Mouse (Mus musculus): ENCODE measurements at regions not wholly inside any gene's neighbourhood (a gene's known extent, or its start where the extent isn't known, plus 50 kb on each side); places are given as distances from the start of the nearest gene placed in this dataset.

- H3K9ac ChIP-seq = no peak overlapping the region
- no peaks in the 10 kb centered on the region for H3K27me3 ChIP-seq
- peaks cover 41% of the 10 kb centered on the region for H3K4me1 ChIP-seq
- no peaks in the 10 kb centered on the region for H3K36me3 ChIP-seq
- no peak overlapping the region for H3K4me2 ChIP-seq (replicated peaks)
- no peak overlapping the region for H3K4me3 ChIP-seq (replicated peaks)
- H3K27ac ChIP-seq (replicated peaks) = peak overlapping the region; percentile 84
- 91% methylated on average over 6 of the region's 6 CpGs for WGBS
- H3K9me3 ChIP-seq (replicated peaks) = peaks cover 6% of the 10 kb centered on the region; the same call in 1 of the 2 replicates
- no peak for ATAC-seq (ENCODE audit: insufficient number of reproducible peaks, low FRiP score, low TSS enrichment, low read depth)
Measured at GRCm38 (mm10) chr2:30684461-30684860, 89.6 kb downstream of the Cstad start.

- Histone ChIP-seq H3K27ac (replicated peaks) (no peak overlapping the region), H3K4me2 (replicated peaks) (no peak overlapping the region), H3K36me3 (no peaks in the 10 kb centered on the region), H3K4me3 (replicated peaks) (no peak overlapping the region), H3K9ac (no peak overlapping the region), H3K9me3 (replicated peaks) (peaks cover 6% of the 10 kb centered on the region; the same call in 1 of the 2 replicates), H3K27me3 (no peaks in the 10 kb centered on the region), H3K4me1 (peaks cover 40% of the 10 kb centered on the region)
- ATAC-seq (ENCODE audit: insufficient number of reproducible peaks, low FRiP score, low TSS enrichment, low read depth) = no peak
- 57% methylated on average over 5 of the region's 5 CpGs for WGBS
Measured at GRCm38 (mm10) chr2:30682146-30682825, 87.4 kb downstream of the Cstad start.

- H3K4me2 ChIP-seq (replicated peaks) = no peak overlapping the region
- H3K9ac ChIP-seq = no peak overlapping the region
- no peak overlapping the region for H3K27ac ChIP-seq (replicated peaks)
- H3K9me3 ChIP-seq (replicated peaks) = peaks cover 6% of the 10 kb centered on the region; the same call in 1 of the 2 replicates
- peaks cover 40% of the 10 kb centered on the region for H3K4me1 ChIP-seq
- 43% methylated on average over 2 of the region's 2 CpGs for WGBS
- no peak overlapping the region for H3K4me3 ChIP-seq (replicated peaks)
- H3K36me3 ChIP-seq = no peaks in the 10 kb centered on the region
- ATAC-seq (ENCODE audit: insufficient number of reproducible peaks, low FRiP score, low TSS enrichment, low read depth) = no peak
- H3K27me3 ChIP-seq = no peaks in the 10 kb centered on the region
Measured at GRCm38 (mm10) chr2:30681642-30682041, 86.8 kb downstream of the Cstad start.

- H3K4me2 ChIP-seq (replicated peaks) = no peak overlapping the region
- no peak overlapping the region for H3K27ac ChIP-seq (replicated peaks)
- no peak for ATAC-seq (ENCODE audit: insufficient number of reproducible peaks, low FRiP score, low TSS enrichment, low read depth)
Measured at GRCm38 (mm10) chr2:30679041-30679440, 84.2 kb downstream of the Cstad start.

GRCm38 (mm10) chr2:30677498-30677897, 82.7 kb downstream of the Cstad start:
- Histone ChIP-seq H3K27ac (replicated peaks) (peak overlapping the region; percentile 78), H3K4me3 (replicated peaks) (peak overlapping the region; percentile 39), H3K27me3 (no peaks in the 10 kb centered on the region), H3K36me3 (no peaks in the 10 kb centered on the region), H3K9ac (peak overlapping the region; percentile 1; the same call in 1 of the 2 replicates), H3K4me2 (replicated peaks) (peak overlapping the region; percentile 76), H3K4me1 (peaks cover 22% of the 10 kb centered on the region), H3K9me3 (replicated peaks) (peaks cover 6% of the 10 kb centered on the region; the same call in 1 of the 2 replicates)
- 18% methylated on average over 5 of the region's 5 CpGs for WGBS
- no peak for ATAC-seq (ENCODE audit: insufficient number of reproducible peaks, low FRiP score, low TSS enrichment, low read depth)

More at GRCm38 (mm10) chr2:30679041-30679440, 84.2 kb downstream of the Cstad start:
- no peak overlapping the region for H3K4me3 ChIP-seq (replicated peaks)
- peaks cover 6% of the 10 kb centered on the region; the same call in 1 of the 2 replicates for H3K9me3 ChIP-seq (replicated peaks)
- H3K4me1 ChIP-seq = peaks cover 22% of the 10 kb centered on the region
- H3K36me3 ChIP-seq = no peaks in the 10 kb centered on the region
- H3K9ac ChIP-seq = no peak overlapping the region
- H3K27me3 ChIP-seq = no peaks in the 10 kb centered on the region

DNA sequence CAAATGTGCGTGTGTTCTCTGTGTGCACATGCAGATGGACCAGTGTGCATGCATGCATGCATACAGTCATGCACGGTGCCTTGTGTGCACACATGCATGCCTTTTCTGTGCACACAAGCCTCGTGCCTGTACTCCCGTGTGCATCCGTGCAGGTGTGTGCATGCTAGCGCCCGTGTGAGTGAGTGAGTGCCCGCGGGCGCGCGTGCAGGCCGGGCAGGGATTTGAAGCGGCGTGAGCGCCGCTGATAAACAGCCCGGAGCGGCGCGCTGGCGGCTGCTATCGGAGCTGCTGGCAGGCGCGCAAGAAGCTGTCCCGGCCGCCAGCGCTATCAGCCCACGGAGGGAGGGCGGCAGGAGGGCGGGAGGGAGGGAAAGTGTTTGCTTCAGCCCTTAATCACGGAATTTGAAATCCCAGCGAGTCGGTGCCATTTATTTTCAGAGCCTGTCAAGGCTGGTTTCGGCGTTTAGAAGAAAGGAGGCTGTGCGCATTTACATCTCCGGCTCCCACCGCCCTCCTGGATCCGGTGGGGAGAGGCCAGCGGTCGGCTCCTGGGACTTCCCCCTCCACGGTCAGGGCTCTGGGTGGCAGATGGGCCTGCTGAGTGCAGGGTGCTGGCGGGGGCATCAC, 82.1 kb downstream of the Cstad start:
- no peaks in the 10 kb centered on the region for H3K36me3 ChIP-seq
- WGBS = under 1% methylated on average over 44 of the region's 44 CpGs

GRCm38 (mm10) chr2:30676450-30676832, 81.6 kb downstream of the Cstad start:
- no peak for ATAC-seq (ENCODE audit: insufficient number of reproducible peaks, low FRiP score, low TSS enrichment, low read depth)
- H3K27ac ChIP-seq (replicated peaks) = peak overlapping the region; percentile 78
- peaks cover 6% of the 10 kb centered on the region; the same call in 1 of the 2 replicates for H3K9me3 ChIP-seq (replicated peaks)
- 9% methylated on average over 7 of the region's 7 CpGs for WGBS
- H3K4me3 ChIP-seq (replicated peaks) = peak overlapping the region; percentile 39
- no peaks in the 10 kb centered on the region for H3K27me3 ChIP-seq
- no peak overlapping the region for H3K9ac ChIP-seq
- no peaks in the 10 kb centered on the region for H3K36me3 ChIP-seq
- peak overlapping the region; percentile 76 for H3K4me2 ChIP-seq (replicated peaks)
- H3K4me1 ChIP-seq = peaks cover 21% of the 10 kb centered on the region

More for the DNA sequence above, 82.1 kb downstream of the Cstad start:
- Histone ChIP-seq H3K4me2 (replicated peaks) (peak overlapping the region; percentile 76), H3K27me3 (no peaks in the 10 kb centered on the region), H3K9ac (peak overlapping the region; percentile 1; the same call in 1 of the 2 replicates), H3K4me1 (peaks cover 22% of the 10 kb centered on the region), H3K9me3 (replicated peaks) (peaks cover 6% of the 10 kb centered on the region; the same call in 1 of the 2 replicates), H3K4me3 (replicated peaks) (peak overlapping the region; percentile 39), H3K27ac (replicated peaks) (peak overlapping the region; percentile 78)
- 0 out of 2 replicates have a peak, but pooled peaks have one; percentile 49 for ATAC-seq (ENCODE audit: insufficient number of reproducible peaks, low FRiP score, low TSS enrichment, low read depth)

GRCm38 (mm10) chr2:30675839-30676238, 81.0 kb downstream of the Cstad start:
- 94% methylated on average over 2 of the region's 2 CpGs for WGBS

GRCm38 (mm10) chr2:30670836-30671586, 76.2 kb downstream of the Cstad start:
- no peak overlapping the region for H3K9ac ChIP-seq

More at GRCm38 (mm10) chr2:30675839-30676238, 81.0 kb downstream of the Cstad start:
- peaks cover 6% of the 10 kb centered on the region; the same call in 1 of the 2 replicates for H3K9me3 ChIP-seq (replicated peaks)
- ATAC-seq (ENCODE audit: insufficient number of reproducible peaks, low FRiP score, low TSS enrichment, low read depth) = no peak
- H3K4me3 ChIP-seq (replicated peaks) = no peak overlapping the region
- peaks cover 17% of the 10 kb centered on the region for H3K4me1 ChIP-seq
- H3K27me3 ChIP-seq = no peaks in the 10 kb centered on the region
- H3K27ac ChIP-seq (replicated peaks) = no peak overlapping the region
- H3K36me3 ChIP-seq = no peaks in the 10 kb centered on the region
- no peak overlapping the region for H3K9ac ChIP-seq
- H3K4me2 ChIP-seq (replicated peaks) = no peak overlapping the region

GRCm38 (mm10) chr2:30667468-30667867, 72.6 kb downstream of the Cstad start:
- Histone ChIP-seq H3K27me3 (no peaks in the 10 kb centered on the region), H3K9me3 (replicated peaks) (no peaks in the 10 kb centered on the region), H3K9ac (no peak overlapping the region), H3K4me2 (replicated peaks) (no peak overlapping the region), H3K36me3 (no peaks in the 10 kb centered on the region), H3K4me3 (replicated peaks) (no peak overlapping the region), H3K27ac (replicated peaks) (no peak overlapping the region), H3K4me1 (peaks cover 14% of the 10 kb centered on the region)
- 14% methylated on average over 8 of the region's 8 CpGs for WGBS
- no peak for ATAC-seq (ENCODE audit: insufficient number of reproducible peaks, low FRiP score, low TSS enrichment, low read depth)

More at GRCm38 (mm10) chr2:30670836-30671586, 76.2 kb downstream of the Cstad start:
- Histone ChIP-seq H3K4me1 (peaks cover 8% of the 10 kb centered on the region), H3K27me3 (no peaks in the 10 kb centered on the region), H3K36me3 (no peaks in the 10 kb centered on the region), H3K27ac (replicated peaks) (no peak overlapping the region; the same call in 1 of the 2 replicates), H3K4me3 (replicated peaks) (no peak overlapping the region), H3K4me2 (replicated peaks) (no peak overlapping the region), H3K9me3 (replicated peaks) (no peaks in the 10 kb centered on the region)
- 74% methylated on average over 5 of the region's 5 CpGs for WGBS
- no peak for ATAC-seq (ENCODE audit: insufficient number of reproducible peaks, low FRiP score, low TSS enrichment, low read depth)

GRCm38 (mm10) chr2:30661147-30661546, 66.3 kb downstream of the Cstad start:
- Histone ChIP-seq H3K36me3 (no peaks in the 10 kb centered on the region), H3K4me2 (replicated peaks) (no peak overlapping the region), H3K9me3 (replicated peaks) (no peaks in the 10 kb centered on the region), H3K4me3 (replicated peaks) (no peak overlapping the region), H3K4me1 (peaks cover 54% of the 10 kb centered on the region), H3K9ac (no peak overlapping the region), H3K27ac (replicated peaks) (no peak overlapping the region), H3K27me3 (no peaks in the 10 kb centered on the region)
- no peak for ATAC-seq (ENCODE audit: insufficient number of reproducible peaks, low FRiP score, low TSS enrichment, low read depth)
- WGBS = 50% methylated on average over 10 of the region's 10 CpGs
